Mouse (Mus musculus) gastrocnemius, adult 18-20 months (tissue): ENCODE data around the gene Slc25a28. TPM values are rescaled to one million over a fixed set of nuclear protein-coding genes. Genes with fewer than 3 reads are reported as not detected.

Experiments
- DNase-seq: peaks from one replicate; pipeline ENCODE4 v3.0.0; 2021; ENCODE audit warnings: low spot score
- microRNA-seq: library from miRNA; unstranded; fragments of <30 nt; microRNA quantifications from one replicate; pipeline ENCODE4 v1.2.0, GENCODE M21; 2021
- total RNA-seq, 2 experiments: library from RNA; stranded (reverse); gene quantifications; 2 replicates each; pipeline ENCODE4 v1.2.3; 2021

Gene Slc25a28
- total RNA-seq, 2 experiments from 2014 or later: 26.2 to 34.0 TPM

DNA sequence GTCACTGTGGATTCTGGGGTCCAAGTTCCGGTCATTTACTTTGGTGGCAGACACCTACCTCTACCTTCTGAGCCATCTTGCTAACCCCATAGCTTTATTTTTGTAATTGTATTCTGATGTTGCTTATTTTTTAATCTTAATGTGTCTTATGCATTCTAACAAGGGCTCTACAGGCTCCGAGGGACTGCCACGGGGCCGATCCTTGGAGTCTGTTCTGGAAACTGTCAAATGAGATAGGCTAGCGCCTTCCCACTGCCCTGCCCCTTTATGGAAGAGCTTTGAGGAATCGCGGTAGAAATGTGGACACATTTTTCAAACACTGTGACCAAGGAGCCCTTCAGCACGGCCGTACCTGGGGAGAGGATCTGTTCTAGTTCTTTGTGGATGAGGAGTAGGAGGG lies 31.8 kb downstream of the Slc25a28 start:
- no peak for DNase-seq

GRCm38 (mm10) chr19:43641833-43642232 lies 32.8 kb downstream of the Slc25a28 start:
- no peak for DNase-seq

GRCm38 (mm10) chr19:43630466-43631251 lies 44.0 kb downstream of the Slc25a28 start:
- DNase-seq: peak; percentile 89

DNA sequence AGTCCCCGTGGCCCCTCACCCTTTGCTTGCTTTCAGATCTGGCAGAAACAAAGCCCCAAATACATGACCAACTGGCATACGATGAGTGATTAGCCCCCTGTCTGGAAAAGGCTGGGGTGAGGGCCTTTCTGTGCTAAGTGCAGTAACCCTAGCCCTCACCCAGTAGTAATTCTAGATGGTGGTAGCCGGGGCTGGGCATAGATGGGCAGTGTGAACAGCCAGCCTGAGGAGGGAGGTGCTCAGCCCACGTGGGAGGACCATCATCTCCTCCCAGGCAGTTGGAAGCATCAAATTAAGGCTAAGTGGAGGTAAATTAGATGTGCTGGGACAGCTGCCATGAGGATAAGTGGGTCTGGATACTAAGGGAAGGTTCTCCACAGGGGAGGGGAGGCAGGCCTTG lies 45.6 kb downstream of the Slc25a28 start:
- DNase-seq: no peak

GRCm38 (mm10) chr19:43627345-43627744 lies 47.3 kb downstream of the Slc25a28 start:
- DNase-seq: no peak

- no peak for DNase-seq
Measured at GRCm38 (mm10) chr19:43626160-43626559, 48.5 kb downstream of the Slc25a28 start.

- no peak for DNase-seq
Measured at GRCm38 (mm10) chr19:43623913-43624312, 50.8 kb downstream of the Slc25a28 start.

GRCm38 (mm10) chr19:43619916-43620479 lies 54.7 kb downstream of the Slc25a28 start:
- no peak for DNase-seq

- no peak for DNase-seq
Measured at GRCm38 (mm10) chr19:43618505-43619030, 56.1 kb downstream of the Slc25a28 start.

GRCm38 (mm10) chr19:43617761-43618349 lies 56.8 kb downstream of the Slc25a28 start:
- no peak for DNase-seq

DNA sequence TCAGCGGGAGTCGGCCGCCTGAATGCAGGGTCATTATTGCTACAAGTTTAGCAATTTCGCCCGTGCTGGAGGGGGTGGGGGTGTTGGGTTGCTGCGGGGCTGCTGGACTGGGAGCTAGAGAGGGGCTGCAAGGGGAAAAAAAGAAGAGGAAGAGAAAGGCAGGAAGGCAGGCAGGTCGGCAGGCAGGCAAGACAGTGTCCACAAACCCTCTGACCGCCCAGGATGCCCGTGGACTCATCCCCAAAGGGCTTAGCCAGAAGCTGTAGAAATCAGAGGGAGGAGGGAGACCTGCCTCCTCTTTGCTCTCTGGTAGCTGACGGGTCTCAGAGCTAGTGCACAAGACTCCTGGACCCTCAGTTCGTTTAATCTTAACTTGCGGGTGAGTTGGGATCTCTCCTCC lies 57.8 kb downstream of the Slc25a28 start:
- DNase-seq: no peak

DNA sequence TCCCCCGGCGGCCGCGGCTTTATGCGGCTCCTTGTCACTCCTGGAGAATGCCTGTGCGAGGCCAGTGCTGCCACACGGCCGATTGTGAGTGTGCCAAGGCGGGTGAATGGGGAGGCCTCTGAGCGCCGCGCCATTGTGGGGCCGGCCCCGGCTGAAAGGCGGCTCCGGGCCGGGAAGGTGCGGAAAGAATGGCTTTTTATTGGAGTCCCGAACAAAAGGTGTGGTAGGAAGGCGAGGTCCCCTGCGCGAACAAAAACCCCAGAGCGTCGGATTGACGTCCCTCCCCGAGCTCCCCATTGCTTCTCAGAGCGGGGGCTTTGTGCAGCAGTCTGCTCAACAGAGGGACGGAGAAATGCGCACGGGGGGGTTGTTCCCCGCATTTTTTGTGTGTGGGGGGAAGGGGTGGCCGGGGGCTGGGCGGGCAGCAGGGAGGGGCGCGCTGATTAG lies 58.2 kb downstream of the Slc25a28 start:
- no peak for DNase-seq

DNA sequence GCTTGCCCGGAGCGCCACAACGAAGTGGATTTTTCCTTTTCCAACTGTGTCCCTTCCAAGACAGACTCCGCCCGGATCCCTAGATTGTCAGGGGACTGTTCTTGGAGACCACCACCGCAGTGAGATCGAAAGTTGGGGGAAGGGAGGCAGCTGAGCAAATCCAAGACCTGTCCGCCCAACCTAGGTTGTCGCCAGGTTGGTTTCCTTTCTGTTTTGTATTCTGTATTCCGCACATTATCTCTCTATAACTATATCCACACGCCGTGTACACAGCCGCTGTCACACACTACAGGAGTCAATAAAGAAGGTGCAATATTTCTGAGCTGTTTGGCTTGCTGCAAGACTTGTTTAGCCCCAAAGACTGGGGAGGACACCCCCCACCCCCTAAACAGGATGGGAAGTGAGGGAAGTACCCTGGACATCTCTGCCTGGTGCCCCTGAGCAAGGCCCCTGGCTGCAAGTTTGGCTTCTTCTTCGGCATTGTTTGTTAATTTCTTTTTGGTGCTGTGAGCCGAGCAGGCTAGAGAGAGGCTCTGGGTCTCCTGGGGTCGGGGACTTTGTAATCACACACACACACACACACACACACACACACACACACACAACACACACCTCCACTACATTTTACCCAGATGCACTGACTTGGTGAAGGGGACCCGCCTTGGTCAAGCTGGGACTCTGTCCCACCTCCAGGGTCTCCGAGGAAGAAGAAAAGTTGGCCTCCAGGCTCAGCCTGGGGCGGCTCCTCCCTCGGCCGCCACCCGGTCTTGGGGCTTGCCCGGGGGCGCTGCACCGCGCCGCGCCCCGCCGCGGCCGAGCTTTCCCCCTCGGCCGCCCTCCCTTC lies 58.9 kb downstream of the Slc25a28 start:
- DNase-seq: no peak

GRCm38 (mm10) chr19:43615074-43615445 lies 59.6 kb downstream of the Slc25a28 start:
- DNase-seq: no peak

GRCm38 (mm10) chr19:43614341-43615073 lies 60.2 kb downstream of the Slc25a28 start:
- DNase-seq: no peak

Small RNAs within 50 kb of the gene (microRNA-seq; reads per million reads assigned to microRNA genes)
- gene Gm22646: not detected

Other genes with a start within 250 kb of the Slc25a28 start
- under 1 TPM in 1 of 2 experiments, not detected in 1; 0.12 TPM for gene Cnnm1, start 234.4 kb downstream of the Slc25a28 start, total RNA-seq
- 100 to 1,000 TPM; 394 to 432 TPM for gene Got1, start 150.3 kb downstream of the Slc25a28 start, total RNA-seq
- gene Nkx2-3, start 62.6 kb downstream of the Slc25a28 start, total RNA-seq: not detected
- 1 to 10 TPM in 1 of 2 experiments, under 1 TPM in 1; 0.74 to 1.6 TPM for gene Entpd7, start 14.8 kb upstream of the Slc25a28 start, total RNA-seq
- 10 to 100 TPM; 17.8 to 18.1 TPM for gene Cutc, start 78.1 kb upstream of the Slc25a28 start, total RNA-seq
- gene Cox15, start 78.1 kb upstream of the Slc25a28 start, total RNA-seq: 10 to 100 TPM; 13.0 to 16.6 TPM
- gene Abcc2, start 107.3 kb upstream of the Slc25a28 start, total RNA-seq: under 1 TPM; 0.07 to 0.16 TPM